Mouse (Mus musculus): Measurements from ENCODE around the gene Cenpo. TPM values are rescaled to one million over a fixed set of nuclear protein-coding genes. Genes with fewer than 3 reads are reported as not detected.
"Not testable (repeated sequence)": the region's sequence is repeated elsewhere in the genome, so short reads cannot be mapped to it uniquely, and the experiment has no call there.

Gene Cenpo
- 1 to 10 TPM; 5.1 to 6.3 TPM for total RNA-seq (2021)

DNA sequence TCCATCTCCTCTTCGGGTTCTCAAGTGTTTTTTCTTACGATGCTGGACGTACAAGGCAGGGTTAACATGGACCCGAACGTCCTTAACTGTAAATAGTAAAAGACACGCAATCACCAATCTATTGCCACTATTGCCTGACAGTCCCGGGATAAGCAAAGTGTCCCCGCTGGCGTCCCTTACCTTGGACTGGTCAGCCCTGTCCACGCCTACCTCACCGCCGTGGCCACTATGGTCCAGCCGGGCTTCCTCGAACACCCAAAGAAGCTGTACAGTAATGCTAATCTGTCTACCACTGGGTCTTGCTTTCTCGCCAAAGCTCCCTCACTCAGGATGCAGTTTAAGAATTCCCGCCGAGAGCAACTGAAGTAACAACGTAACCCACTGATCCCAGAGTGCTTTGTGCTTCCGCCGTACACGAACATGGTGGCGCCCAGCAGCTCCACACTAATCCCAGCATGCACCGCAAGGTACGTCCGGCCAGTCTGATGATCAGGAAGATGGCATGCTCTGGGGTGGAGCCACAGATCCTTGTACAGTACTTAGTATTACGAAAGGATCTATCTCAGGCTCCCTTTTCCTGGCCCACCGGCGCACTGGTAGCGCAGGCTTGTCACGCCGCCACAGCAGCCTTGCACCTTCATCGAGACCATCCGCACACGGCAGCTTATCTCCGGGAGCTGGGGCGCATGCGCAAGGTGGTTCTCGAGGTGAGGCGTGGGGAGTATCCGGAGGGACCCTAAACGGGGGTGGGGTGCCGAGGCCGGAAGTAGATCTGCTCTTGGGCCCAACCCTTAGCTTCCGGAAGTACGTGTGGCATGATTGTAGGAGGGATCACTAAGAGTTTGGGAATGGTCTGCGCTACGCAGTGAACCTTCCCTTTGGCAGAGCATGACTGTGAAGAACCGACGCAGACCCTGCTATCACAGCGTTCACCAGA is at the start of gene Cenpo, which contains the start of gene Ptrhd1:
Gene Cenpo (minus strand): TSS at position 723 of the 937 bp plus-strand sequence.
Gene Ptrhd1 (plus strand): TSS at position 456 of the 937 bp plus-strand sequence.
- intact Hi-C loops (cut with DNase I), result no loop called here
- DNase-seq (ENCODE audit: extremely low spot score in 1 of 2, low spot score in 2 of 2), result peak; percentile 95

DNA sequence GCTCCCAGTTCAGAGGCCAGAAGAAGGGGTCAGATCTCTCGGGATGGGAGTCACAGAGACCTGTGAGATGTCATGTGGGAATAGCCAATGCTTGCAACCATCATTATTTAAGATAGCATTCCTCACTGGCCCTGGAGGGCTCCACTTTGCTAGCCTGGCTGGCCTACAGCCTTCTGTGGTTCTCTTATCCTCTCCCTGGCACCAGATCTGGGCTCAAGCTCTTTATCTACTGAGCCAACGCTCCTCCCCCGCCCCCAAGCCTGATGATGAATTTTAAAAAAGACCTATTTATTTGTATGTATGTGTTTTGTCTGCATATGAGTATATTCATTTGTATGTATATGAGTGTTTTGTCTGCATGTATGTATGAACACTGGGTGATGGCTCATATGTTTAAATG is 45.8 kb upstream of the Cenpo start:
- no peak for DNase-seq (ENCODE audit: extremely low spot score in 1 of 2, low spot score in 2 of 2)
- intact Hi-C loops (cut with DNase I), result loop anchor here (5.0 to 10.0 kb wide), 2 partner anchors 195 to 267 kb away; partner anchors contain the start of gene Ncoa1

GRCm38 (mm10) chr12:4278978-4279755 is 45.1 kb upstream of the Cenpo start:
- intact Hi-C loops (cut with DNase I), result loop anchor here (5.0 kb wide), 1 partner anchor 268 kb away; no protein-coding TSS in a partner anchor
- no peak for DNase-seq (ENCODE audit: extremely low spot score in 1 of 2, low spot score in 2 of 2)

- no peak for DNase-seq (ENCODE audit: extremely low spot score in 1 of 2, low spot score in 2 of 2)
- intact Hi-C loops (cut with DNase I), result no loop called here
Measured at GRCm38 (mm10) chr12:4271078-4271477, 37.0 kb upstream of the Cenpo start.

GRCm38 (mm10) chr12:4267765-4268164 is 33.7 kb upstream of the Cenpo start:
- no peak for DNase-seq (ENCODE audit: extremely low spot score in 1 of 2, low spot score in 2 of 2)
- intact Hi-C loops (cut with DNase I), result no loop called here

- DNase-seq (ENCODE audit: extremely low spot score in 1 of 2, low spot score in 2 of 2), result no peak
- intact Hi-C loops (cut with DNase I), result no loop called here
Measured at GRCm38 (mm10) chr12:4252742-4253655, 18.9 kb upstream of the Cenpo start.

DNA sequence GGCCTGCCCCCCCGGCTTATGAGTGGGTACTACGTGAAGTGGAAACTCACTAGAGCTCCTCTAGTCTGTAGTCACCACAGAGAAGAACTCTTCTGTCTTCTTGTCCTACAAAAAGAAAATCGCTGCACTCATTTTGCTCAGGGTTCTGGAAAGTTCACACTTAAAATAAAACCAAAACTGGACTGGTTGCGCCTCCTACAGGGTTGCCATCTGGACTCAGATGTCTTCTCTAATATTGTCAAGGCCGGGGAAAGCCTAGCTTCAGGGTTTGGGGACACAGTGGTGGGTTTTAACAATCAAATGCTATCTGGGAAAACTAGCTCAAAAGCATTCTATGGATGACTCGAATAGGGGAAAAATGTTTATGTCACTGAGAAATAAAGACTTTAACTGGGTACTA is 15.7 kb upstream of the Cenpo start:
- intact Hi-C loops (cut with DNase I), result no loop called here
- DNase-seq (ENCODE audit: extremely low spot score in 1 of 2, low spot score in 2 of 2), result no peak

GRCm38 (mm10) chr12:4245742-4246141 is 11.6 kb upstream of the Cenpo start:
- no peak for DNase-seq (ENCODE audit: extremely low spot score in 1 of 2, low spot score in 2 of 2)
- intact Hi-C loops (cut with DNase I), result no loop called here

DNA sequence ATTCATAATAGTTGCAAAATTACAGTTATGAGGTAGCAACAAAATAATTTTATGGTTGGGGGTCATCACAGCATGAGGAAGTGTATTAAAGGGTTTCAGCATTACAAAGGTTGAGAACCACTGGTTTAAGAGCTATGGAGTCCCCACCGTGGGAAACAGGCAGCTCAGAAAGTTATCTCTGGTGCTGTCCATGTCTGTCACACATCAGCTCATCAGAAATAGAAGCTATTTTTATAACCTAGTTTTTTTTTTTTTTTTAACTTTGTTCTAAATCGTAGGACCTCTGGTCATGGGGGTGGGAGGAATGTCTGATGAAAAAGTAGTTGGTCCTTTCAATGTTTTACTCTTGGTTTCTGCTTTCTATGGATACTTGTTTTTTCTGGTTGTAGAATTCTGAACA is 9.7 kb upstream of the Cenpo start:
- no peak for DNase-seq (ENCODE audit: extremely low spot score in 1 of 2, low spot score in 2 of 2)
- intact Hi-C loops (cut with DNase I), result no loop called here

- intact Hi-C loops (cut with DNase I), result not testable (repeated sequence)
- peak in 1 of 2 experiments; percentile 40 for DNase-seq (ENCODE audit: extremely low spot score in 1 of 2, low spot score in 2 of 2)
Measured at GRCm38 (mm10) chr12:4240281-4240680, 6.2 kb upstream of the Cenpo start.

DNA sequence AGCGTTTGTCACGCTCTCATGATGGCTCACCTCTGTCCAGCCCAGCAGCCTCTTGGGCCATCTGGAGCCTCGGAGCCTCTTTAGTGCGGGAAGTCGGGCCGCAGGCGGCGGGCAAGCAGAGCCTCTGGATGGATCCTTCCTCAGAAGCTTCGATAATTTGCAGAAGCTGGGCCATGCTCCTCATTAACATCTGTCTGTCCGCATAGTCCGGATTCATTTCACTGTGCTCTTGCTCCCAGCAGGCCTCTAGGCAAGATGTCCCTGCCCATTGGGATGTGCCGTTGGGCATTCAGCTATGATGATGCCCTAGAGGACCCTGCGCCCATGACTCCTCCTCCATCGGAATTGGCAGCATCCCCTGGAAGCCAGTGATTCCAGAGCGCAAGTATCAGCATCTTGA is 3.4 kb upstream of the Cenpo start:
- intact Hi-C loops (cut with DNase I), result no loop called here
- no peak for DNase-seq (ENCODE audit: extremely low spot score in 1 of 2, low spot score in 2 of 2)

DNA sequence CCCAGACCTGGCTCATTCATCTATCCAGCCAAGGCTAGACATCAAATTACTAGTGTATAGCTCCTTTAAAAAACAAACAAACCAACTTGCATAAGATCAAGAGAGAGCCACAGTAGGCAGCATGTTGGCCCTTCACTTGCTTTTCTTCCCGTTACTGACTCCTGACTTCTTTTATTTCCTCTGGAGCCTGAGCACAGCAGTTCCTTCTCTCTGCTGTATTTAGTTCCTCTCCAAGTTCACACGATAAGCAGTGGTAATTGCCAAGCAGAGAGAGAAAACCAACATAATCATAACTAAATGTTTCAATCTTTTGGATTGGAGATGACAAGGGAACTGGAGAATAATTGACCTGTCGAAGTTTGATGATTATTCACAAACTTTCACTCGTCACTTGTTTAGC is 1.3 kb downstream of the Cenpo start:
- intact Hi-C loops (cut with DNase I), result no loop called here
- no peak for DNase-seq (ENCODE audit: extremely low spot score in 1 of 2, low spot score in 2 of 2)

GRCm38 (mm10) chr12:4230156-4230555 is 3.9 kb downstream of the Cenpo start:
- no peak for DNase-seq (ENCODE audit: extremely low spot score in 1 of 2, low spot score in 2 of 2)
- intact Hi-C loops (cut with DNase I), result no loop called here

- intact Hi-C loops (cut with DNase I), result no loop called here
Measured at GRCm38 (mm10) chr12:4212908-4213307, 21.2 kb downstream of the Cenpo start.

GRCm38 (mm10) chr12:4211174-4211573 is 22.9 kb downstream of the Cenpo start:
- peak in 1 of 2 experiments; percentile 57 for DNase-seq (ENCODE audit: extremely low spot score in 1 of 2, low spot score in 2 of 2)

More at GRCm38 (mm10) chr12:4212908-4213307, 21.2 kb downstream of the Cenpo start:
- peak in 1 of 2 experiments; percentile 44 for DNase-seq (ENCODE audit: extremely low spot score in 1 of 2, low spot score in 2 of 2)

DNA sequence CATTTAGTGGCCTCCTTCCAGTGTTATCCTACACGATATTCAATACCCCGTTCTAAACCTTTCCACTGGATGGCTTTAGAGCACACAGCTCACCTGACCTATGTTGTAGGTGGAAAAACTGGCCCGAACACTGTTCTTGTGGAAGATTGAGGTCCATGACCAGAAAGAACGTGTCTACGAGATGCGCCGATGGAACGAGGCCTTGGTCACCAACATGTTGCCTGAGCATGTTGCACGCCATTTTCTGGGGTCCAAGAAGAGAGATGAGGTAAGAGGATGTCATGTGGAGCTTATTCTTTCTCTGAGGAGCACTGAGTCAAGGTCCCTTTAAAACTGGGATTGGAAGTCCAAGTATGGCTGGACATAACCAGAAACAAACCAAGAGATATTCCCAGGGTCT is 24.9 kb downstream of the Cenpo start:
- intact Hi-C loops (cut with DNase I), result loop anchor here (5.0 to 10.0 kb wide), 2 partner anchors 102 to 284 kb away; no protein-coding TSS in a partner anchor
- no peak for DNase-seq (ENCODE audit: extremely low spot score in 1 of 2, low spot score in 2 of 2)

More at GRCm38 (mm10) chr12:4211174-4211573, 22.9 kb downstream of the Cenpo start:
- intact Hi-C loops (cut with DNase I), result no loop called here

- intact Hi-C loops (cut with DNase I), result loop anchor here (5.0 to 10.0 kb wide), 2 partner anchors 101 to 284 kb away; no protein-coding TSS in a partner anchor
- peak; percentile 59 to 73 for DNase-seq (ENCODE audit: extremely low spot score in 1 of 2, low spot score in 2 of 2)
Measured at GRCm38 (mm10) chr12:4208405-4209133, 25.5 kb downstream of the Cenpo start.

DNA sequence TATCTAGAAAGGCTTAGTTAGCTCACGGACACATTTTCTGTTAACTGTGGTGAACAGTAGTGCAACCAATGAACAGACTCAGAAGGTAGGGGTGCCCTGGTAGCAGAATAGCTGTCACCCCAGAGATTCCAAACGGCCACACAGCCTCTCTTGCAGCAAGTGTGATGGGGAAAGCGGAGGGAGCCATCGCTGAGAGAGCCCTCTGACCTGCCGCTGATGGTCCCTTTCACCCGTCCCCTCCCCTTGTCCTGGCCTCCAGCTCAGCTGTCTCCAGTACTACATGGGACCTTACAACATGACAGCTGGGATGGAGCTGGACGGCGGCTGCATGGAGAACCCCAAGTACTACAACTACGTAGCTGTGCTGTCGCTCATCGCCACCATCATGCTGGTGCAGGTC is 28.0 kb downstream of the Cenpo start:
- intact Hi-C loops (cut with DNase I), result loop anchor here (5.0 to 10.0 kb wide), 2 partner anchors 99 to 281 kb away; no protein-coding TSS in a partner anchor
- no peak for DNase-seq (ENCODE audit: extremely low spot score in 1 of 2, low spot score in 2 of 2)
